Mouse (Mus musculus) neutrophil, adult 83 days (primary cell): ENCODE results near the gene Igll1. TPM values are rescaled to one million over a fixed set of nuclear protein-coding genes. Genes with fewer than 3 reads are reported as not detected.

Experiments
- total RNA-seq, 2 experiments: library from RNA; stranded (reverse); gene quantifications; one replicate each; pipeline ENCODE4 v1.2.4; 2023

Gene Igll1
- 1 to 10 TPM; 1.0 to 5.4 TPM for total RNA-seq

GRCm38 (mm10) chr16:16863978-16864377 is at the start of gene Igll1:
Gene Igll1, minus strand, starts transcription at chr16:16863985.

DNA sequence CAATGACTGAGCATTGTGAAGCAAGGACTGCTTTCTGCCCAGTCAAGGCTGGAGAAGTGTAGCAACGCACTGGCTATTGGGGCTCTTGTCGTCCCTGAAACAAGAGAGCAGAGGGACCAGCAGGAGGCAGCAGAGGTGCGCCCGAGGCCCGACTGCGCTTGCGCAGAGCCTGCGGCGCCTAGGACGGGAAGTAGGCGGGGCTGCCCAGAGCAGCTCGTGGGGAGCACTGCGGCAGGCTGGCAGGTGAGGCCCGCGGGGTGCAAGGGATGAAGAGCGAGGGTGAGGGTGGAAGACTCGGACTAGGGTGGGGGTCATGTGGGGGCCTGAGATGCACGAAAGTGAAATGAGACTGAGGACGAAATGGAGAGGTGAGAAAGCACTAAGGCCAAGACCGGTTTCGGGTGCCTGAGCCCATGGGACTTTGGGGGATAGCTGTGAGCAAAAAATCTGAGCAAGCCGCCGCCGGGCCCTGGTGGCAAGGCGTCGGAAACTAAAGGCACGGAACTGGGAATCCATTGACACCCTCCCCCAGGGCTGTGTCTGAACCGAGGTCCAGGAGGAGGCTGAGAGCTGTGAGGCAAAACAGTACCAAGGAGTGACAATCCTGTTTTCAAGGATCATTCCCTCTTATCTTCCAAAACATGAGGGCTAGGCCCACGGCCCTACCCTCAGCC is 32.7 kb upstream of the Igll1 start, which contains the start of gene Ppm1f:
Gene Ppm1f (plus strand): TSS at position 88 of the 674 bp plus-strand sequence.

GRCm38 (mm10) chr16:16870617-16871331 is 7.0 kb upstream of the Igll1 start, which contains the start of the genes Top3b and Vpreb1:
Gene Top3b, plus strand, starts transcription at chr16:16870736.
Gene Vpreb1, minus strand, starts transcription at chr16:16870843.

DNA sequence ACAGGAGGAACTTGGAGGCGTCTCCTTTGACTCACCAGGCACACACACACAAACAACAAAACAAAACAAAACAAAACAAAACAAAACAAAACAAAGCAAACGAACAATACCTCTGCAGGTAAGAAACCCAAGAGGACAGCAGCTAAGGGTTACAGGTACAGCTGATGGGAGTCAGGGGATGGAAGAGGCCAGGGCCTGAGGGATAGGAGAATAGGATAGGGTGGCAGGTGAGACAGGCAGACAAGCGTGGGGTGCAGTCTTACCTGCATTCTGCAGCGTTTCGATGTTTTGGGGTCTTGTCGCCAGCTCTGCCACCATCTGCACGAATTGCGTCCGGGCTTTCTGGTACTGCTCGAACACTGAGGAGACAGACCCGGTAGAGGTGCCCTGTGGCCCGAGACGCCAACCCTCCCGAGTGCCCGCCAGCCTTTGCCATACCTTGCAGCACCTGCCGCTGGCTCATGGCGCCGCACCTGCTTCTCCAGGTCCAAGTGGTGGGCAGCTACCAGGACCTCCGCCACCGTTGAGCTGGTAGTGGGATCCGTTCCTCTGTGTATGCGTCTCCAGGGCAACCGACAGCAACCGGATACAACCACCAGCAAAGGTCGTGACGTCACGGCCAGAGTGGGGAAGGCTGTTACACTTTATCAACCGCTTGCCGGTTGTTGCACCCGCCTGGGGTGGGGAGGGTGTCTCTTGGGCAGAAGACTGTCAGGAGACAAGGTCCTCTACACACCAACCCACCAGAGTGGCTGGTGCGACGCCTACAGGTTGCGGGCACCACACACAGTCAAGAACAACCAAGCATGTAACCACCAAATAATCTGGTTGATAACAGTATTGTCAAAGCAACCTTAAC is 34.8 kb downstream of the Igll1 start, which contains the start of gene Spag6l:
Gene Spag6l (minus strand): TSS at position 700 of the 859 bp plus-strand sequence.

Other genes with a start within 250 kb of the Igll1 start
- gene Olfr19, start 187.6 kb downstream of the Igll1 start, total RNA-seq, result not detected
- gene Spag6l, start 34.5 kb downstream of the Igll1 start, total RNA-seq, result 1 to 10 TPM; 5.0 to 5.7 TPM
- 10 to 100 TPM; 77.8 to 92.0 TPM for gene Top3b, start 6.8 kb upstream of the Igll1 start, total RNA-seq
- 1 to 10 TPM; 1.3 to 2.4 TPM for gene Vpreb1, start 6.9 kb upstream of the Igll1 start, total RNA-seq
- gene Ppm1f, start 32.5 kb upstream of the Igll1 start, total RNA-seq, result 1 to 10 TPM; 8.6 to 9.2 TPM
- gene Mapk1, start 119.4 kb upstream of the Igll1 start, total RNA-seq, result 100 to 1,000 TPM; 108 to 112 TPM
- gene Ypel1, start 205.7 kb upstream of the Igll1 start, total RNA-seq, result under 1 TPM; 0.20 to 0.33 TPM
- 10 to 100 TPM; 71.4 to 76.8 TPM for gene Ppil2, start 247.3 kb upstream of the Igll1 start, total RNA-seq